Mouse (Mus musculus) granulocyte monocyte progenitor cell, adult 5-6 weeks (primary cell): Measurements from ENCODE around the gene Cabp2. TPM values are rescaled to one million over a fixed set of nuclear protein-coding genes. Genes with fewer than 3 reads are reported as not detected.
"Not testable (repeated sequence)": the region's sequence is repeated elsewhere in the genome, so short reads cannot be mapped to it uniquely, and the experiment has no call there.

Experiments
- ATAC-seq: replicated peaks from 2 replicates; pipeline ENCODE4 v1.8.0; 2016; ENCODE audit warnings: mild to moderate bottlenecking, moderate TSS enrichment, inconsistent platforms; ENCODE audit not compliant: poor library complexity, severe bottlenecking
- total RNA-seq, 2 experiments: library from RNA; stranded (forward) in 1 of 2; stranded (reverse) in 1 of 2; fragments of 200-712, 200-1000 nt in 1 of 2; fragments of >200 nt in 1 of 2; fragmentation: Nextera tagmentation in 1 of 2; gene quantifications; 2 replicates each; pipeline ENCODE4 v1.2.3; 2014 to 2017

The Cabp2 gene
- total RNA-seq, 2 experiments from 2014 or later = not detected

- ATAC-seq = no peak
These were observed 26.0 kb upstream of the Cabp2 start for GRCm38 (mm10) chr19:4055216-4055946.

GRCm38 (mm10) chr19:4055947-4056693 is 25.3 kb upstream of the Cabp2 start:
- ATAC-seq = no peak

- ATAC-seq = no peak
These were observed 24.7 kb upstream of the Cabp2 start for GRCm38 (mm10) chr19:4056727-4057126.

- ATAC-seq = no peak
These were observed 24.0 kb upstream of the Cabp2 start for GRCm38 (mm10) chr19:4057389-4057788.

- no peak for ATAC-seq
These were observed 23.4 kb upstream of the Cabp2 start for GRCm38 (mm10) chr19:4057962-4058361.

GRCm38 (mm10) chr19:4058581-4058980 is 22.8 kb upstream of the Cabp2 start:
- ATAC-seq = no peak

- peak; percentile 79 for ATAC-seq
These were observed 22.2 kb upstream of the Cabp2 start, which contains the start of gene Gstp3 for GRCm38 (mm10) chr19:4059069-4059740. Gene Gstp3 (minus strand): TSS chr19:4059569.

GRCm38 (mm10) chr19:4060044-4060898 is 21.1 kb upstream of the Cabp2 start:
- ATAC-seq = not testable (repeated sequence)

- ATAC-seq = peak; percentile 35
These were observed 20.4 kb upstream of the Cabp2 start for GRCm38 (mm10) chr19:4060899-4061465.

GRCm38 (mm10) chr19:4063357-4063756 is 18.0 kb upstream of the Cabp2 start:
- ATAC-seq = not testable (repeated sequence)

GRCm38 (mm10) chr19:4064501-4064900 is 16.9 kb upstream of the Cabp2 start:
- ATAC-seq = not testable (repeated sequence)

- ATAC-seq = no peak
These were observed 15.1 kb upstream of the Cabp2 start for GRCm38 (mm10) chr19:4066280-4066679.

GRCm38 (mm10) chr19:4066877-4067276 is 14.5 kb upstream of the Cabp2 start:
- no peak for ATAC-seq

- ATAC-seq = not testable (repeated sequence)
These were observed 13.1 kb upstream of the Cabp2 start for GRCm38 (mm10) chr19:4068242-4068641.

- ATAC-seq = peak; percentile 55
These were observed 12.5 kb upstream of the Cabp2 start for GRCm38 (mm10) chr19:4068717-4069410.

GRCm38 (mm10) chr19:4070311-4070710 is 11.1 kb upstream of the Cabp2 start:
- ATAC-seq = no peak

GRCm38 (mm10) chr19:4070756-4071155 is 10.6 kb upstream of the Cabp2 start:
- ATAC-seq = peak; percentile 86

GRCm38 (mm10) chr19:4071406-4071805 is 10.0 kb upstream of the Cabp2 start:
- ATAC-seq = no peak
